Comparison of ENCODE assay signal across 12 mouse cellular contexts in the genomic region with DNA sequence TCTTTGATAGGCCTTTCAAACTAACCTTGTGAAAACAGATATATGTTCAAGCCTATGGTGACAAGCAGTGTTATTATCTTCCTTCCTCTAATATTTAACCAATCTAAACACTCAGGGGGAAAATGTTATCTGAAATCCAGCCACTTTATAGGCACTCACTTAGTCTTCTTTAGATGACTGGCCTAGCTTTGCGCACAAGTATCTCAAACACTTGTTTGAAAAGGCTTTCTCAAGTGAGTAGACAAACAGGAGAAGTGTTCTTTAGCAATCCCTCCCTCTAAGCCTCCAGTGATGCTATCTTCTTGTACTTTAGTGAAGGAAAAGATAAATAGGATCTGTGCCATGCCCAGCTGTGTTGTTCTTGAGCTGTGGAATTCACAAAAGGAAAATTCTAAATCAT.
"Had no signal": no experiment of that assay in that cellular context is flagged by ENCODE, and none has a peak within 500 bp of the region (broad histone marks: within the 10 kb centered on the region; RNA-seq: fewer than 3 reads in every experiment).

No protein-coding gene starts in this region.

- H3K4me2 ChIP-seq: hindbrain, embryonic 14.5 days; liver, embryonic 11.5 days; liver, embryonic 15.5 days; midbrain, embryonic 11.5 days; midbrain, embryonic 15.5 days; neural tube, embryonic 12.5 days had no signal

- H3K36me3 ChIP-seq: hindbrain, embryonic 10.5 days; limb, embryonic 10.5 days; liver, embryonic 15.5 days; midbrain, embryonic 15.5 days; neural tube, embryonic 12.5 days had no signal

- H3K9me3 ChIP-seq: hindbrain, embryonic 10.5 days; limb, embryonic 10.5 days; liver, embryonic 15.5 days; megakaryocyte, embryonic 14.5 days; midbrain, embryonic 15.5 days; neural tube, embryonic 12.5 days had no signal

- H3K4me1 ChIP-seq: hindbrain, embryonic 10.5 days; liver, embryonic 15.5 days; megakaryocyte, embryonic 14.5 days; midbrain, embryonic 15.5 days; neural tube, embryonic 12.5 days had no signal

- H3K4me3 ChIP-seq: hindbrain, embryonic 10.5 days; limb, embryonic 10.5 days; liver, embryonic 15.5 days; megakaryocyte, embryonic 14.5 days; midbrain, embryonic 15.5 days; neural tube, embryonic 12.5 days had no signal

- H3K27ac ChIP-seq: hindbrain, embryonic 10.5 days; hindbrain, embryonic 14.5 days; limb, embryonic 10.5 days; liver, embryonic 15.5 days; macrophage; midbrain, embryonic 15.5 days; neural tube, embryonic 12.5 days had no signal

- ATAC-seq: midbrain, embryonic 15.5 days had no signal

- H3K27me3 ChIP-seq: liver, embryonic 15.5 days; megakaryocyte, embryonic 14.5 days; midbrain, embryonic 15.5 days; neural tube, embryonic 12.5 days had no signal

- H3K9ac ChIP-seq: hindbrain, embryonic 14.5 days; liver, embryonic 15.5 days; midbrain, embryonic 15.5 days; neural tube, embryonic 12.5 days had no signal

- DNase-seq: kidney, postnatal 36 days; thymus, postnatal 4 days had no signal
